Mouse (Mus musculus) gastrocnemius, postnatal 10 days (tissue): ENCODE data around the gene Tnnt2. TPM values are rescaled to one million over a fixed set of nuclear protein-coding genes. Genes with fewer than 3 reads are reported as not detected.

Source experiments
- DNase-seq: peaks from one replicate; pipeline ENCODE4 v3.0.0; 2021; ENCODE audit warnings: mixed read lengths
- total RNA-seq, 2 experiments: library from RNA; stranded (reverse); gene quantifications; 2 replicates each; pipeline ENCODE4 v1.2.3; 2021

Tnnt2 gene
- total RNA-seq, 2 experiments from 2014 or later, result 41.1 to 52.6 TPM

DNA sequence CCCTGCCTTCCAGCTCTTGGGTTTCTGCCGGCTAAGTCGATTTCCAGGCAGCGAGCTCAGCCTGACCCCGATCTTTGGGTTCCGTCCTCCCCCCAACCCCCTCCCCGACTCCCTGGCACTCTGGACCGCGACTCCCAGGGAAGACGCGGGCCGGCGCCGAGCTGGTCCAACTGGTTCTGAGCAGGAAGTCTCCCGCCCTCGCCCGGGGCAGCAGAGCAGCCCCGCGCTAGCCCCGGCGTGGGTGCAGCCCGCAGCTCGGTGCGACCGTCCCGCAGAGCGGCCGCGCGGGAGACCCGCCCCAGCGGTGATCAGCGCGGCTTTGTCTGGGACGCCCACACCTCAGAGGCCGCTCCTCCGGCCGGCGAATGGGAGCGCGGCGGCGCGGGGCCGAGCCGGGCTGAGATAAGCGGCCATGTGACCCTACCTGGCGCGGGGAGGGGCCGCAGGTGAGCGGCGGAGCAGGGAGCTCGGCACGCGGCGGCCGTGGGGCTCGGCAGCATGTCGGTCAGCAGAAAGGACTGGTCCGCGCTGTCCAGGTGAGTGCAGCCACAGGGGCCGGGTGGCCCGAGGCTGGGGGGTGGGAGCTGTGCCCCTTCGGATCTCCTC lies 17.6 kb upstream of the Tnnt2 start, which contains the start of gene Lad1:
Gene Lad1, plus strand, starts transcription at position 118 of the 606 bp plus-strand sequence.
- DNase-seq, result no peak

DNA sequence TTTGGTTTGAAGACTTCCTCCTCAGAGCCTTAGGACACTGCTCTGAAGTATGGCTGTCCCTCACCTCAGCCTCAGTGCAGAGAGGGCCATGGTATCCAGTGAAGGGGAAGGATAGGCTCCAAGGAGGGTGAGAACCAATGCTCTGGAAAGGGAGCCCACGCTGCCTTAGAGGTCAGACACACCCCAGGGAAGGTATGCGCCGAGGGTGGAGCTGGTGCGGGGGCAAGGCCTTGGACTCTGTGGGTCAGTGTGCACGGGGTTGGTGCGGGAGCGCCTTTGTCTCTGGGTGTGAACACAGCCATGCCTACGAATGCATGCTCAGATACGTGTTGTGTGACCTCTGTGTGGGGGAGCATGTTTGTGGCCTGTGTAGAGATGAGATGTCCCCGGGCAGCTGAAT lies 16.1 kb upstream of the Tnnt2 start:
- no peak for DNase-seq

DNA sequence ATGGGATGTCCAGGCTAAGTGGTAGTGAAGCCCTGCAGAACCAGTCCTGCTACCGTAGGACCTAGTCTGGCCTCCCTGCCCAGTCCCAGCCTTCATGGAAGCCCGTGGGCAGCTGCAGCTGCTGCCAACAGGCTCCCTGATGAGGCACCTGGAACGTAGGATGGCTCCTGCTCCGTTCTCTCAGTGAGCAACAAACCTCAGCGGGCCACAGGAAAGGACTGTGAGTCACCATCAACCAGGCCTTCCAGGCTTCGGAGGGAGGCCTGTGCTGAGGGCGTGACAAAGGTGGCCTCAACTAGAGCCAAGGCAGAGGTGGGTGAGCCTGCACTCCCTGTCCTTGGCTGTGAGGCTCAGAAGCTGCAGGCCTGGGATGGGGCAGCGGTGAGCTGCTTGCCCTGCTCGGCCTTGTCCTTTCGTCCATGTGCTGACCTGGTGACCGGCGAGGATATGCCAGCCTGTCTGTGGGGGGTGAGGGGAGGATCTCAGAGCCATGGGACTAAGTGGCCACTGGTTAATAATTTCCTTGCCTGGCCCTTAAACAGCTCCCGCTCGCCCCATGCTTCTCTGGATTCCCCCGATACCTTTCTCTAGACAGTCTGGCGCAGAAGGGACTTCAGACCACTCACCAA lies 15.3 kb upstream of the Tnnt2 start:
- no peak for DNase-seq

DNA sequence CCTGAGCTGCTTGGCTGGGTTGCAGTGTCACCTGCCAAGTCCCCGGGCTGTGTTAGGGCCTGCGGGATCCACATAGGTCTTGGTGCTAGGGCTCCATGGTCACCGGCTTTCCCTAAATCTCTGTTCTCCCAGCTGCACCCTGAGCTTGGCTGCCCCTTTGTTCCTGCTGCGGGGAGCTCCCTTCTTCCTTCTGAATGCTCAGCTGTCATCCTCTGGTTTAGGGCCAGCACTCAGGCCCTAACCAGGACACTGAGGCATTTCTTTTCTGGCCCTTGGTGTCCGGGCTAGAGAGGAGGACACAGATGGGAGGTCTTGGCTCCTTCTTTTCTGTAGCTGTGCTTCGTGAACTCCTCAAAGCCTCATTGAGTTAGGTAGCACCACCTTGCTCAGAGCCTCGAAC lies 14.4 kb upstream of the Tnnt2 start:
- no peak for DNase-seq

DNA sequence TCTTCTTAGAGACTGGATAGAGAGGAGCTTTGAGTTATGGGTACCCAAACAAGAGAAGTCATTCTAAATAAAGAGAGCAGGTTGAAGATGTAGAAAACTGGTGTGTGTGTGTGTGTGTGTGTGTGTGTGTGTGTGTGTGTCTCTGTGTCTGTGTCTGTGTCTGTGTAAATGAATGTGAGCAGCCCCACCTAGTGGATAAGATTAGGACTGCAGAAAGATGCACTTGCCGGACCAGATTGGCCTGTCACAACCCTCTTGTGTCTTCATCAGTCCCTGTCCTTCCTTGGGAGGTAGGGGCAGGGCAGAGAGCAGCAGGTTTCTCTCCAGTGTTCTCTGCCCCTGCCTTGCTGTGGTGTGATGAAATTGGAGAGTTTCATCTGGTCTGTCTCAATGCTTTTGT lies 7.2 kb upstream of the Tnnt2 start:
- DNase-seq, result no peak

DNA sequence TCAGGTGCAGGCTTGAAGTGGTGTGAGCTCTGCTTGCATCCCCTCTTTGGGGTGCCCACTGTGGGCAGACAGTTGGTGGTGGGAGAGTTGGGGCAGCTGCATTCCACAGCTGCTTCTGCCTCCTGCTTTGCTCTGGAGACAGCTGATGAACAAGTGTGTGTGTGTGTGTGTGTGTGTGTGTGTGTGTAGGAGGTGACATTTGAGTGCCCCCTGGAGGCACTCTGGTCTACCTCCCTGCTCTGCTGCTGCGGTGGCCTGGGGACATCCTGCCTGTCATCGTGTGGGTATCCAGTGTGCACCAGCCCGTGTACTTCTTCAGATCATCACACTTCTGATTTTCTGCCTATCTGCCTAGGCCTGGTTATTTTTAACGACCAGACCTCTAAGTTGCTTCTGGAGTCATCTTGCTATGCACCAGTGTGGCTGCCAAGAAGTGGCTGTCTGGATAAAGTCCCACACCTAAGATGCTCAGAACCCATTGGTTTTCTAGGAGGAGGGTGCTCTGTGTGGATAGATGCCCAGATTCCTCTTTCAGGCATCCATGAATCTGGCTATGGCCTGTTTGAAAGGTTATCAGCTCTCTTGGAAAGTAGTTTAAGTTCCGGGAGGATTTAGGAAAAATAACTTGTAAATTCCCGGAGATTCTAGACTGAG lies 1.8 kb upstream of the Tnnt2 start:
- no peak for DNase-seq

DNA sequence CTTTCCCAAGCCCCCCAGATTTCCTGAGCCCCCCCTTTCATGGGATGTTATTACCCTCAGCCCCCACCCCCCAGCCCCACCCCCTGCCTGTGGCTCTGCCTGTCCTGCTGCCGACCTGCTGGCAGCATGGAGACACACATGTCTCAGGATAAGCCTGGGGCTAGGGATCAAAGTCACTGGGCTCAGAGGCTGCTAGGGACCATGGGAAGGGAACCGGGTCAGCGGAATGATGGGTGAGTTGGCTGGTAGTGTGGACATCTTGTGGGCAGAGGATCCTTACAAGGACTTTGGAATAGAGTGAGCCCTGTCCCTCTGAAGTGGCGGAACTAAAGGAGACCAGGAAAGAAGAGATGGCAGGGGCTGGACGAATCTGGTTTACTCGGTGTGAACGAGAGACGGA lies 1.2 kb upstream of the Tnnt2 start:
- DNase-seq, result no peak

DNA sequence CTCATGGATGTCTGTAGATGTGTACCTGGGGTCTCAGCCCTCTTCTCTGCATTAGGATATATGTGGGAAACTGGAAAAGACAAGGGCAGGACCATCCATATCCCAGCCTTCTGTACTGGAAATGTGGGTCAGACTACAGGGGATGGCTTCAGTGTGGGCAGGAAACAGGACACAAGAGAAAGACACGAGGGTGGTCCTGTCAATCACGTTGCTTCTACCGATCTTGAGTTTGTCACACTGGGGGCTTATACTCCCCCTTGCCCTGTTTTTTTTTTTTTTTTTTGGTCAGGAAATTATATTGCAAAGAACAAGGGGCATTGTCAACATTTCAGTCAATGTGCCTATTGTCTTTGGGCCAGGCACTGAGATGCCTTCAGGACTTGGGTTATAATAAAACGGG lies 2.5 kb downstream of the Tnnt2 start:
- no peak for DNase-seq

DNA sequence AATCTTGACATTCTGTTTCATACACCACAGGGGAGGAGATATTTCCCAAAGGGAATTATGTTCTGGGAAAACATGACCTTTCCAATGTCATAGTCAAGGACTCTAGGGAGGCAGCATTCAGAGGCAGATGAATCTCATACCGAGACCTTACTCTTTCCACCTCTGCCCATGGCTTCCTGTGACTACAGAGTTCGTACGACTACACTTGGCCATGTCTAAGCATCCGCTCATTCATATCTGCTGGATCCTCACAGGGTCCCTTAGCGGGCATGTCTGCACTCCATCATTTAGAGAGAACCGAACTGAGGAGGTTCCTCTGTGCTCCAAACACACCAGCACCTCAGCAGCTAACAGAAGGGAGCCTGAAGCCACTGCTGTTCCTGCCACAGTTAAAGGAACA lies 2.9 kb downstream of the Tnnt2 start:
- DNase-seq, result no peak

DNA sequence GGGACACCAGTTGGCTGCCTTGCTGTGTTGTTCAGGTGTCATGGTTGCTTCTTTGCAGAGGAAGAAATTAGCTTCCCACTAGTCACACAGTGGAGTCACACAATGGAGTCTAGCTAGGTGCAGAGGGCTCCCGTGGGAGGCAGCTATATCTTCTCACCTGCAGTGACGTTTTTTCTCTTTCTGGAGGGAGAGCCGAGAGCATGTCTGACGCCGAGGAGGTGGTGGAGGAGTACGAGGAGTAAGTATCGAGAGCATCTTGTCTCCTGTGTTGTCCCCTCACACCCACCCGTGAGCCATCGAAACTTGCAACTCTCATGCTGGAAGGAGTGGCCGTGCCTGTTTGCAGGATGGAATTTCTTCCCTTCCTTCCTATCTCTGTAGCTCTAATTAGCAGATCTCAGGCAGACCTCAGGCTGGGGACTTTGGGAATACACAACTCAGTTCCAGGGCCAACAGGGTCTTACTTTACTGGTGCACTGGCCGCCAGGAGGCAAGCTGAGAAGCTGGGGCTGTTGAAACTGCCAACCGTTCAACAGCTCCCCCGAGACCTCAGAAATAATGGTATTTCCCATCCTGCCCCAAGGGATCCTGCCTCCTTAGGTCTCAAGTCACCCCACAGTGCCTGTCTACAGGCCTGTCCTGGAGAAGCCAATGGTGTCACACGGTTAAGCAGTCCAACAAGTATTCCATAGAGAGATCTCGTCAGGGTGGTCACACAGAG lies 4.7 kb downstream of the Tnnt2 start:
- no peak for DNase-seq

DNA sequence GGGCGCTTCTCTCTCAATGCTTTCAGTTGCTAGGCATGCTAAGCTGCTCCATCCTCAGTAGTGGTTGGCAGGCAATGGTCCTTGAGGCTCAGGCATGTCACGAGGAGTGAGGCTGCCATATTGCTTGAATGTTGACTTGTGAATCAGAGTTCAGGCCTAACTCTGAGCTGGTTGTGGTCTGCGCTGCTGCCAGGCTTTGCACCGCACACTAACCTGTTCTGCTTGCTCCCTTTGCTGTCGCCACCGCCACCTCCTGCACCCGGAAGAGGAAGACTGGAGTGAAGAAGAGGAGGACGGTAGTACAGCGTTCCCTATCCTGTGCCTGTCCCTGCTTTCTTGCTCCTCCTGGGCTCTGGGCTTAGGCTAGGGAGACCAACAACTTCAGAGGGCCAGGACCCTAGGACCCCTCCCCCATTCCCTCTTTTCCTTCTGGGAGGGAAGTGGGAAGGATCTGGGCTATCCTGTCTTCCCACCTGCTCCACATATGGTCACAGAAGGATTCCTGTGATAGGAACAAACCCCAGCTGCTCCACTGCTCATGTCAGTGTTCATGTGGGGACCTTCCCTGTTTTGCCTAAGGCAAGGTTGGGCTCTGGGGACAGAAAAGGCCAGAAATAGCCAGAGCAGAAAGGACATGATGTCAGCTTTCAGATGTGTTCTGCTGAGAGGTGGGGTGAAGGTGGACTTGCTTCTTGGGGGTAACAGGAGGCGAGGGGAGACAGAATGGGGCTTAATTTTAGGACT lies 7.5 kb downstream of the Tnnt2 start:
- no peak for DNase-seq

DNA sequence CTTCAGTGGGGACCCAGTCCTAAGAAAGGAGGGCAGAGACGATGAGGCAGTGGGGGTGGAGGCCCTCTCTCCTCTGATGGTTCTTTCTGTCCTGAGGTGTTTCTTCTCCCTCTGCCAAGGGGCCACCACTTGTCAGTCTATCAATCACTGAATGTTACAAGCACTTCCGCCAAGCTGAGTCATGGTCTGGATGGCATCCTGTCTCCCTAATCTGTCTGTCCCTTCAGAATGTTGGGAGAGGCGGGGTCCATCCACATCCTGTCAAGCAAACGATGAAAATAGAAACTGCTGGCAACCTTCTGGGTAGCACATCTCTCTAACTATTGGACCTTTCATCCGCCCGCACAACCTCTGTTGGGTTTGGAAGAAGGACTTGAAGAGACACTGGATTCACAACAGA lies 8.3 kb downstream of the Tnnt2 start:
- DNase-seq, result no peak

DNA sequence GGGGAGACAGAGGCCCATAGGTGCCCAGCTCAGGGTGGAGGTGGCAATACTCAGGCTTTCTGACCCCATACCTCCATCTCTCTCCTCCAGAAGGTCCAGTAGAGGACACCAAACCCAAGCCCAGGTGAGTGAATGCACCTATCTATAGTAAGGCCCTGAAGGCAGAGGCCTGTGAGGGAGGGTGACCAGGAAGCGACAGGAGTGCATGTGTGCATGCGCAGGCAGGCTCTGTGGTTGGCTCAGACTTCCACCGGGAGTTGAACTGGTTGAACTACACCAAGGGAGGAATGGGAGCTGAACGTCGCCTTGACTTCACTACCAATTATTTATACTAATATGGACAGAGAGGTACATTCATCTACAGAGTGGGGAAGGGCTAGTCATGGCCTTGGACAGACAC lies 10.5 kb downstream of the Tnnt2 start:
- no peak for DNase-seq

DNA sequence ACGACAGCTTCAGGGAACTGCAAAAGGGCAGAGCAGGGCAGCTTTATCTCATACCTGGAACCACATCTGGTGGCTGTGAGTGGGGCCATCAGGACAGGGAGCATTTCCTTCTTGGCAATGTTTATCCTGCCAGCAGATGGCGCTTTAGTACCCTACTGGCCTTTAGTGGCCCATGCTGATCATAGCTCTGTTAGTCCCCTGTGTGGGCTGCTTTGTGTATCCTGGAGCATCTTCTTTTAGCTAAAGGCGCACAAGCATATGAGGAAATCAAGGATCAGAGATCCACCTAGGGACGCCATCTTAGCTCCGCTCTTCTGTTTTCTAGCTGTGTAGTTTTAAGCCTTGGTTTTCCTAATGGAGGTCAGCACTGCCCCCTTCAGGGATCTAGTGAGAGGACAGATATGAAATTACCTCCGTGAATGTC lies 11.0 kb downstream of the Tnnt2 start:
- peak; percentile 40 for DNase-seq

DNA sequence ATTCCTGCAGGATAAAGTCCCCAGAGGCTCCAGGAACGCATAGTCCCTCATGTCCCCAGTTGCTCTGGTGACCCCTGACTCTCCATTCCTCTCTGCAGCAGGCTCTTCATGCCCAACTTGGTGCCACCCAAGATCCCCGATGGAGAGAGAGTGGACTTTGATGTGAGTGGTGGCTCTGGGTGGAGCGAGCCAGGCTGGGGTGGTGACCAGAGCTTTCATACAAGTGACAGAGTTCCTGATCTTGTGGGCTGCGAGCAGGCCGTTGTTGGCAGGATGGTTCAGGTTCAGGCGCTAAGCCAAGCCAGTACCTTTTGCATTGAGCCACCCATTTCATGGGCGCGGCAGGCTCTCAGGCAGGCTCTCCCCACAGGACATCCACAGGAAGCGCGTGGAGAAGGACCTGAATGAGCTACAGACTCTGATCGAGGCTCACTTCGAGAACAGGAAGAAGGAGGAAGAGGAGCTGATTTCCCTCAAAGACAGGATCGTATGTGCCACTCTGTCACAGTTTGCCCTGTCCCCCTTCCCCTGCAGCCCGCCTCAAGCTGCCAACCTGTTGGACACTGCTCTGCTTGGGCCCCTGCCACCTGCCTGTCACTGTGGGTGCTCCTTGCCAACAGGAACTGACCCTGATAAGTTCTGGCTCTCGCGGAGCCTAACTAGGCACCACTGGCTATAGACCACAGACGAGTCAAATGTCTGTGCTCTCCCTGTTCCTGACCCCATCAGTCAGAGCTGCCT lies 11.6 kb downstream of the Tnnt2 start:
- DNase-seq, result no peak

DNA sequence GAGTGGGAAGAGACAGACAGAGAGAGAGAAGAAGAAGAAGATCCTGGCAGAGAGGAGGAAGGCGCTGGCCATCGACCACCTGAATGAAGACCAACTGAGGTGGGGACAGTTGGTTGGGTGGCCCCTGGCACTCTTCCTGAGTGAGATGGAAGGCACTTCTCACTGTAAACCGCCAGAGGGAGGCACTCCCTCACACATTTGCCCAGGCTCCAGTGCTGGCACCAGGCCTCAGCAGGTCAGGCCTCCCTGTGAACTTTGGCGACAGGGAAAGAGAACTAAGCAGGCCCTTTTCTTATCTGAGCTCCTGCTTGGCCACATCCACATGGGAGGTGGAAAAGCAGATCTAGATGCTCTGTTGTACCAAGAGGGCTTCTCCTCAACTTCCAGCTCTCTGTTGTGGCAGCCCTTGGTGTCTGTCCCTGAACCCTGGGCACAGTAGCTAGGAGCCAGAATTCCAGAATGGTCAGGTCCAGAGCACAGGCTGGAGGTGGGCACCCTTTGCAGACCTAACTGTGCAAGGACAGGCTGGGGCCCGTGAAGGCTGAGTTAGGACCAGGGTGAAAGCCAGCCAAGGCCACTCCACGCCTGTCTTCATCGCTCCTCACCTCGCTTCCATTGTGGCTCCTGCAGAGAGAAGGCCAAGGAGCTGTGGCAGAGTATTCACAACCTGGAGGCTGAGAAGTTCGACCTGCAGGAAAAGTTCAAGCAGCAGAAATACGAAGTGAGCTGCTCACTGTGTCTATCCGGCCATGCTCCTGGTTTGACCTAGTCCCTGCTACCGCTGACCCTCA lies 14.8 kb downstream of the Tnnt2 start:
- peak; percentile 62 for DNase-seq

DNA sequence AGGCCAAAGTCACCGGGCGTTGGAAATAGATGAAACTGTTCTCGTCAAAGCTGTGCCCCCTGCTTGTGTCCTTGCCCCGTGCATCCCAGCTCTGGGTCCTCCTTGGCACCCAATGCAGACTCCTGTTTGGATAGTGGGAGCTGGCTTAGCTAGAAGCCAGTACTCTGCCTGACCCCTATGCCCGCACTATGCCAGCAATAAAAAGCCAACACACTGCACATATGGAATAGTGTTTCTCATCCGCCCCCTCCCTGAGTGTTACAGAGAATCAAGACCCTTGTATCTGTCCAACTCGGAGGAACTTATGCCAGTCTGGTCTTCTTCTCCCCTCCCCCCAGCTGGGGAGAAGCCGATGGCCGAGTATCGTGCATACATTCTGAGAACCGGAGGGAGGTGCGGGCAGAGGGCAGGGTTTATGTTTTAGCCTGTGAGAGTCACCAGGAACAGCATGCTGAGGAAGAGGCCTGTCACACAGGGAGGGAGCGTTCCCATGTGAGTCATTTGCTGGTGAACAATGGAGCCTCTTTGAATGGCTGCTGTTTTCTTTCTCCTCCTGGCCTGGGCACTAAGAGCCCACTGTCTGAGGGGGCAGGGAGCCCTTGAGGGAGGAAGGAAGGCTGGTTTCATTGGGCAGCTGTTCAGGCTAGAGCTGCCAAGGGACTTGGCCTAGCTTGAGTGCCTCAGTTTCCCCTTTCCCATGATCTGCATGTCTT lies 16.0 kb downstream of the Tnnt2 start:
- no peak for DNase-seq

DNA sequence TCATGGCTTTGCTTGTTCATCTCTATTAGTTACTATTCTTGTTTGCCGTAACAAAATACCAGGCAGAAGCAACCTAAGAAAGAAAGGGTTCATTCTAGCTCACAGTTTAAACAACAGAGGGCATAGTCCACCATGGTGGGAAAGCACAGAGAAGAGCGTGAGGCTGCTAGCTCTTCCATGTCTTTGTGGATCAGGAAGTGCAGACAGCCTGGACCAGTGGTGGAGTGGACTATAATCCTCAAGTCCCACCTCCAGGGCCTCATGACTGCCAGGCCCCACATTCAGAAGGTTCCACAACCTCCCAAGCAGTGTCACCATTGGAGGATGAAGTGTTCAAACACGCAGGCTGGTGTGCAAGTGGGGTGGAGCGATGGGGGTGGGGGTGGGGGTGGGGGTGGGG lies 17.0 kb downstream of the Tnnt2 start:
- DNase-seq, result no peak

DNA sequence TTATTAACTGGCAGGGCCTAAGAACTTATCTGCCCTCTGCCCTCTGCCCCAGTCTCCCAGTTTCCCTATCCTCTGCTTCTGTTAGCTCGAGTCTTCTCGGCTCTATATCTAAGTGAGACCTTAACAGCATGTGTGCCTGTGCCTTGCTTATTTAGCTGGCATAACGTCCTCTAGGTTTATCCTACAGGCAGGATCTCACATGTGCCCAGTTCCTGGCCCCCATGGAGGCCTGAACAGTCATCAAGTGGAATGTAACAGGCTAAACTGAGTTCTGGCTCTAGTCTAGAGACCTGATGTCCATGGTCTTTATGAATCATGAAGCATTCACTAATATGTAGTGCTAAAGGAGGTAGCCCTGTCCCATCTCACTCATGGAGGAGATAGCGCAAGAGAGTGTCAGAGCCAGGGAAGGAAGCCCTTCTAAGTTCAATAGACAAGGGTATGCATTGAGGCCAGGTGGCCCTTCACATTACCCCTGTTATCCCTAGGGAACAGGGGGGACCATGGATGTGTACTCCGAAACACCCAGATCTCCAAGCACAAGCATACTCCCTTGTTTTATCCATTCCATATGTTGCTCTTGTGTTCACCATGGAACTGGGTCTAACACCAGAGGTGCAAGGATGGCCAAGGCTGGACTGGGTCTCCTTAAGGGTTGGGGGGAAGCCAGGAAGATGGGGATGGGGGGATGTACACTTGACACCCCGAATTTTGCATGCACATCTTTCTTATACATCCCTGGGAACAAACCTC lies 18.6 kb downstream of the Tnnt2 start:
- no peak for DNase-seq

DNA sequence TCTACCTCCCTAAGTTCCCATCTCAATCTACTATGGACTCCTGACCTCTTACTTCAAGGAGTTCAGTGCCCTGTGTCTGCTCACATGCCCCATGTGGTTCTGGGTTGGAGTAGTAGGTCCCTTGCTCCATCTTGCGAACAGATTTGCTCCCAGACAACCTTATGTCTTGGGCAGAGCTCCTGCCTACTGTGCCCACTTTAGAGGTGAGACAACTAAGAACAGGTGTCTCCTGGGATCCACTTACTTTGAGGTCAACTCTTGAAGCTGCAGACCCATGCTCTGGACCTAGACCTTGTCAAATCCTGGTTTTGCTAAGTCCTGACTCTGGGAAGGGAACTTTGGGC lies 19.2 kb downstream of the Tnnt2 start:
- no peak for DNase-seq
